Mouse (Mus musculus) hindbrain, embryonic 12.5 days (tissue): Measurements from ENCODE around the gene Pinlyp. TPM values are rescaled to one million over a fixed set of nuclear protein-coding genes. Genes with fewer than 3 reads are reported as not detected.

ENCODE experiments used
- ATAC-seq: fragments of 200-750 bp; cut with Nextera tagmentation; 2 replicates; pipeline ENCODE4 v1.8.0; 2017; ENCODE audit warnings: moderate TSS enrichment; ENCODE audit not compliant: low FRiP score
- H3K27ac ChIP-seq: fragments of 300-500 bp; sonication (generic); 2 replicates; pipeline ENCODE4 v1.5.1; 2016; ENCODE audit warnings: mild to moderate bottlenecking
- H3K27me3 ChIP-seq: fragments of 300-500 bp; sonication (generic); 2 replicates; pipeline ENCODE4 v1.6.1; 2016; ENCODE audit warnings: mild to moderate bottlenecking
- H3K36me3 ChIP-seq: fragments of 300-500 bp; sonication (generic); 2 replicates; pipeline ENCODE4 v1.6.1; 2016; ENCODE audit warnings: mild to moderate bottlenecking
- H3K4me1 ChIP-seq: fragments of 300-500 bp; sonication (generic); 2 replicates; pipeline ENCODE4 v1.6.1; 2016
- H3K4me2 ChIP-seq: fragments of 300-500 bp; sonication (generic); replicated peaks from 2 replicates; pipeline ENCODE4 v1.6.1; 2016; ENCODE audit warnings: mild to moderate bottlenecking
- H3K4me3 ChIP-seq: fragments of 300-500 bp; sonication (generic); 2 replicates; pipeline ENCODE4 v1.5.1; 2016; ENCODE audit warnings: mild to moderate bottlenecking
- H3K9ac ChIP-seq: fragments of 300-500 bp; sonication (generic); 2 replicates; pipeline ENCODE4 v1.6.1; 2016; ENCODE audit warnings: mild to moderate bottlenecking, moderate library complexity
- H3K9me3 ChIP-seq: fragments of 300-500 bp; sonication (generic); replicated peaks from 2 replicates; pipeline ENCODE4 v1.6.1; 2016; ENCODE audit warnings: mild to moderate bottlenecking
- WGBS: fragments of 180-500 bp; shearing (Covaris S2); methylation state at CpG from one replicate; pipeline ENCODE4 v1.1.7; 2016; 5-methylcytosine and 5-hydroxymethylcytosine counted together
- polyA plus RNA-seq: library from polyadenylated mRNA; unstranded; fragments of >200 nt; fragmentation: Nextera tagmentation; extraction: Ambion mirVana; gene quantifications from 2 replicates; pipeline ENCODE4 v1.2.1, GENCODE M21; 2016

Pinlyp gene
- polyA plus RNA-seq = not detected in 2 replicates

DNA sequence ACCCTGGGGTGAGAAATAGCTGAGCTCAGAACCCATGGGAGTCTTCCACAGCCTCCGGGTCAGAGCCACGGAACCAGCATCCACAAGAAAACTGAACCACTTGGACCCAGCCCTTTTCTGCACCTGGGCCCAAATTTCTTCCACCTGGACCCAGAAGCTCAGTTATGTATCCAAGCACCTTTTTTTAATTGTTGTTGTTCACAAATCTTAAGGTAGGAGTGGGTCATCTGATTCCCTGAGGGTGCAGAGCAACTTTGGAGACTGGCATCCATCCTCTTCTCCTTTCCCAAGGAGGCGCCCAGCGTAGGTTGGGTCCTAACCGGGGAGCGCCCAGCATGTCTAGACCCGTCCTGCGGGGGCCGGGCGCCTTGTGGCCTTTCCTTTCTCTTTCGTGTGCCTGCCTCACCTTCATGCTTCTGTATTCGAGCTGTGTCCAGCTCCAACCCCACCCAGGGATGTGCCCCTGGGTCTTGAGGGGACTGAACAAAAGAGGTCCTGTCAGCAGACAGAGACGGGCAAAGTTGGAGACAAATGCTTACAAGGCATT lies at the start of gene Pinlyp, which contains the start of gene Xrcc1:
Gene Pinlyp (minus strand): TSS at position 51 of the 547 bp plus-strand sequence.
Gene Xrcc1 (plus strand): TSS at position 222 of the 547 bp plus-strand sequence.
- Histone ChIP-seq H3K4me1 (peaks cover 15% of the 10 kb centered on the region), H3K27me3 (no peaks in the 10 kb centered on the region), H3K9me3 (no peaks in the 10 kb centered on the region; the same call in 1 of the 2 replicates), H3K4me3 (peak within 1 kb of the TSS; percentile 71), H3K36me3 (peaks cover 27% of the 10 kb centered on the region), H3K9ac (peak within 1 kb of the TSS; percentile 77), H3K4me2 (peak within 1 kb of the TSS; percentile 59), H3K27ac (peak within 1 kb of the TSS; percentile 58; the same call in 1 of the 2 replicates)
- ATAC-seq = peak; percentile 7; the same call in 1 of the 2 replicates
- 37% methylated on average over 13 of the region's 13 CpGs for WGBS

DNA sequence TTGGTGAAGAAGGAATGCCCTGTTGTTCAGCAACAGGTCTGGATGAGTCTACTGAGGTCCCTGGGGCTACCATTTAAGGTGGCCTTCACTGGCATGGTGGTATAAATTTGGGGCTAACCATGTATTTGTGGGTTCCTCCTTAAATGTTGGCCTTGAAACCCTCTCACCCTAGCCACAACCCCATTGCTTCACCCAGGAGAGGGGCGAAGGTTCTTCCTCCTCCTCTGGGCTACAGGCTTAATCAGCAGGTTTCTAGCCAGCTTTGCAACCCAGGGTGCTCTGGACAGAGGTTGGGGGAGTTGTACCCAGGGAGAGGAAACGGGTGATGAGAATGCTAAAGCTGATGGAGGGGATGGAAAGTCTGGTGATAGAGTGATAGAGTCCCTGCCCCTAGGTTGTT lies 49.5 kb upstream of the Pinlyp start:
- H3K27me3 ChIP-seq = peaks cover 22% of the 10 kb centered on the region
- H3K4me1 ChIP-seq = peaks cover 16% of the 10 kb centered on the region
- H3K4me3 ChIP-seq = no peak overlapping the region
- H3K27ac ChIP-seq = no peak overlapping the region
- no peak overlapping the region for H3K9ac ChIP-seq
- H3K36me3 ChIP-seq = no peaks in the 10 kb centered on the region
- no peak for ATAC-seq
- 69% methylated on average over 2 of the region's 2 CpGs for WGBS
- H3K9me3 ChIP-seq = no peaks in the 10 kb centered on the region
- no peak overlapping the region for H3K4me2 ChIP-seq

DNA sequence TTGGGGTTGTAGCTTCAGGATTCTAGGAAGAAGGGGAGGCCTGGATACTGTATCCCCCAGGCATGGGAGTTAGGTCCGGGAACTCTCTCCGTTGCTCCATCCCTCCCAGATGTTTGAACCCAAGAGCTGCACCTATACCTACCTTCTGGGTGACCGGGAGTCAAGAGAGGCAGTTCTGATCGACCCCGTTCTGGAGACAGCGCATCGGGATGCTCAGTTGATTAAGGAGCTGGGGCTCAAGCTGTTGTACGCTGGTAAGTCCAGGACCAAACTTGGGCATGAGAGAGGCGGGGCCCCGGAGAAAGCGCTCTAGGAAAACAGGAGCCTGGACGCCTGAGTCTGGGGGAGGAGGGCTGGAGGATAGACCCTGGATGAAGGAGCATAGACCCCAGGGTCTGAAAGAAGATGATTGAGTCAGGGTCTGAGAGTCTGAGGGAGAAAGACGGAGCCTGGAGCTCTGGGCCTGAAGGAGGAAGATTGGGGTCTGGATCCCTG lies 48.4 kb upstream of the Pinlyp start:
- Histone ChIP-seq H3K9me3 (no peaks in the 10 kb centered on the region), H3K9ac (peak overlapping the region; percentile 67), H3K4me1 (peaks cover 16% of the 10 kb centered on the region), H3K36me3 (no peaks in the 10 kb centered on the region), H3K4me2 (peak overlapping the region; percentile 74), H3K4me3 (peak overlapping the region; percentile 67), H3K27me3 (peaks cover 22% of the 10 kb centered on the region), H3K27ac (no peak overlapping the region)
- 3% methylated on average over 13 of the region's 13 CpGs for WGBS
- ATAC-seq = peak; percentile 27; the same call in 1 of the 2 replicates

DNA sequence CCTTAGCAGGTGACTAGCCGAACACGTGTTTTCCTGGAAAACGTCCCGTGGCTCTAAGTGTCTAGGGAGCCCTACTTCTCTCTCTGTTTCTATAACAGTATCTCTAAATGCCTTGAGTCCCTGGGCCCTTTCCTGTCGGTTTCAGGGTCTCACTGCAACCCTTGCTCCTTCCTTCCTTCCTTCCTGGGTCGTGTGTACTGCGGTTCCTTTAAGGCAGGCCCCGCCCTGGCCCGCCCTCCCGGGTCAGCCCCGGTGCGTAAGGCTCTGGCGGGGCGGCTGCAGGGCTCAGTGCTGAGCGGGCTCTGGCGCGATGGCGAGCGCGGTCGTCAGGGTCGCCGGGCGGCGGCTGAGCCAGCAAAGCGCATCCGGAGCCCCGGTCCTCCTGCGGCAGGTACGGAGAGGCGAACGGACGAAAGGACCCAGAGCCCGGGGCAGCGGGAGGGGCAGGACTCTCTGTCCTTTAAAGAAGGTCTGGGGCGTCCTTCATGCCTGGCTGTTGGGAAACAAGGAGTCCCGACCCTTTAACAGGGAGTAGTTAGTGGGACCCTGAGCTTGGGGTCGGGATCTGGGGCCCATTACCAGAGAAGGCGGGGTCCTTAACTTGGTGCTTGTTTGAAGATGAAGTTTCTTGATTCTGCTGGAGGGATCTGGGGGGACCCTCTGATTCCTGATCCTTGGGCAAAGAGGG lies 47.8 kb upstream of the Pinlyp start:
- peak overlapping the region; percentile 67 for H3K9ac ChIP-seq
- H3K4me1 ChIP-seq = peaks cover 16% of the 10 kb centered on the region
- 4% methylated on average over 39 of the region's 39 CpGs for WGBS
- no peaks in the 10 kb centered on the region for H3K9me3 ChIP-seq
- no peaks in the 10 kb centered on the region for H3K36me3 ChIP-seq
- peak overlapping the region; percentile 74 for H3K4me2 ChIP-seq
- peaks cover 22% of the 10 kb centered on the region for H3K27me3 ChIP-seq
- no peak overlapping the region for H3K27ac ChIP-seq
- peak; percentile 91 for ATAC-seq
- H3K4me3 ChIP-seq = peak overlapping the region; percentile 67

DNA sequence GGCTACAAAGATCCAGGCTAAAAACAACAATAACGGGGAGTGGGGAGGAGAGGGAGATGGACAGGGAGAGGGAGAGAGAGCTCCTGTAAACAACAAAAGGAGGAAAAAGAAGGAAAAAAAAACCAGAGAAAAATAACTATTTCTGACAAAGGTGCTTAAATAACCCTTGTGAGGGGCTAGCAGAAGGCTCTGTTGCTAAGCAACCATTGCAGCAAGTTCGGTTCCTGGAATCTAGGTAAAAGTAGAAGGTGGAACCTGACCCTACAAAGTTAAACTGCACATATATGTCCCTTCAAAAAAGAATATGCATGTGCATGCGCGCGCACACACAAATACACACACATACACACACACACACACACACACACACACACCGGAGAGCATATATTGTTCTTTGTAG lies 46.9 kb upstream of the Pinlyp start:
- Histone ChIP-seq H3K9me3 (no peaks in the 10 kb centered on the region), H3K27me3 (peaks cover 22% of the 10 kb centered on the region), H3K27ac (no peak overlapping the region), H3K4me2 (no peak overlapping the region), H3K4me1 (peaks cover 16% of the 10 kb centered on the region), H3K9ac (no peak overlapping the region), H3K4me3 (no peak overlapping the region), H3K36me3 (no peaks in the 10 kb centered on the region)
- WGBS = 86% methylated on average over 6 of the region's 6 CpGs
- no peak for ATAC-seq

DNA sequence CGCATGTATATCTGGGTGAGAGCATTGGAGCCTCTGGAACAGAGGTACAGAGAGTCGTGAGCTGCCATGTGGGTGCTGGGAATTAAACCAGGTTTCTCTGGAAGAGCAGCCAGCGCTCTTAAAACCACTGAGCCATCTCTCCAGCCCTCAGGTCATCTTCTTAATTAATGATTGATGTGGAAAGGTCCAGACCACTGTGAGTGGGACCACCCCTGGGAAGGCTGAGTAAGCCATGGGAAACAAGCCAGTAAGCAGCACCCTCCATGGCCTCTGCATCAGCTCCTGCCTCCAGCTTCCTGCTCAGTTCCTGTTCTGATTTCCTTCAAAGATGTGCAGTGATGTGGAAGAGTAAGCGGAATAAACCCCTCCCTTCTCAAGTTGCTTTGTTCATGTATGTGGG lies 46.2 kb upstream of the Pinlyp start:
- Histone ChIP-seq H3K9me3 (no peaks in the 10 kb centered on the region), H3K4me3 (no peak overlapping the region), H3K36me3 (no peaks in the 10 kb centered on the region), H3K4me2 (no peak overlapping the region), H3K9ac (no peak overlapping the region), H3K27ac (no peak overlapping the region), H3K4me1 (peaks cover 21% of the 10 kb centered on the region), H3K27me3 (peaks cover 24% of the 10 kb centered on the region)
- ATAC-seq = no peak
- WGBS = 58% methylated on average over 4 of the region's 4 CpGs

DNA sequence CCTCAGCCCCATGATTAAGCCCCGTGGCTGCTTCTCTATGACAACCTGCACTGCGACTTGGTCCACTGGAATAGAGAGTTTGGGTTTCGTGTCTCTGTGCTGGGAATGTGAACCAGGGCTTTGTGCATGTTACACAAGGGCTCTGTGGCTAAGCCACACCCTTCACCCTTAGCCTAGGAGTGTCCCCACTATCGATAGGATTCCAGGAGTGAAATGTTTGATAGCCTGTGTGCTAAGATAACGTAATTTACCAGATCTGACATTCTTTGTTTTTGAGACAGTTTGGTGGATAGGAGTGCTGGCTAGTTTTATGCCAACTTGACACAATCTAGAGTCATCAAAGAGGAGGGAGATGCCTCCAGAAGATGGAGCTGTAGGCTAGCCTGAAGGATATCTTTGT lies 45.8 kb upstream of the Pinlyp start:
- ATAC-seq = no peak

DNA sequence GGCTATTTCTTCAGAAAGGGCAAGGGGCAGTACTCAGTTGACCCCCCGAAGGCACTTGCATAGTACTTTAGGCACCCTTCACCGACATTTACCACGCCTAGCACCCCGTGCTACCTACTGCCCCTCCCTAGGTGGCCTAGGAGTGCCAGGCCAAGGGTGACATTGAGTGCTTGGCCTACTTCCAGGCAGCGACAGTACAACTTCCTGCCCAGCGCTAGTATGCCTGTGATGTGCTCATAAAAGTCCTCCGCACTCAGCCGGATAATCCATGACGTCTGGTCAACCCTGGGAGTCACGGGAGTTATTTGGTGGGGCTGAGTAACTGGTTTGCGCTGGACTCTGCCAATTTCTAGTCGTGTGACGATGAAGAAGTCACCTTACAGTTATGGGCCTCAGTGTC lies 42.4 kb upstream of the Pinlyp start:
- Histone ChIP-seq H3K27me3 (peaks cover 32% of the 10 kb centered on the region), H3K9me3 (no peaks in the 10 kb centered on the region), H3K4me1 (peaks cover 13% of the 10 kb centered on the region; the same call in 1 of the 2 replicates), H3K36me3 (no peaks in the 10 kb centered on the region), H3K9ac (no peak overlapping the region), H3K27ac (no peak overlapping the region), H3K4me2 (no peak overlapping the region), H3K4me3 (no peak overlapping the region)
- WGBS = 89% methylated on average over 13 of the region's 13 CpGs
- no peak for ATAC-seq

More for the DNA sequence above, 45.8 kb upstream of the Pinlyp start:
- Histone ChIP-seq H3K9ac (no peak overlapping the region), H3K4me1 (peaks cover 24% of the 10 kb centered on the region), H3K27me3 (peaks cover 29% of the 10 kb centered on the region), H3K4me2 (no peak overlapping the region), H3K4me3 (no peak overlapping the region), H3K27ac (no peak overlapping the region), H3K9me3 (no peaks in the 10 kb centered on the region), H3K36me3 (no peaks in the 10 kb centered on the region)
- WGBS = 71% methylated on average over 5 of the region's 5 CpGs

DNA sequence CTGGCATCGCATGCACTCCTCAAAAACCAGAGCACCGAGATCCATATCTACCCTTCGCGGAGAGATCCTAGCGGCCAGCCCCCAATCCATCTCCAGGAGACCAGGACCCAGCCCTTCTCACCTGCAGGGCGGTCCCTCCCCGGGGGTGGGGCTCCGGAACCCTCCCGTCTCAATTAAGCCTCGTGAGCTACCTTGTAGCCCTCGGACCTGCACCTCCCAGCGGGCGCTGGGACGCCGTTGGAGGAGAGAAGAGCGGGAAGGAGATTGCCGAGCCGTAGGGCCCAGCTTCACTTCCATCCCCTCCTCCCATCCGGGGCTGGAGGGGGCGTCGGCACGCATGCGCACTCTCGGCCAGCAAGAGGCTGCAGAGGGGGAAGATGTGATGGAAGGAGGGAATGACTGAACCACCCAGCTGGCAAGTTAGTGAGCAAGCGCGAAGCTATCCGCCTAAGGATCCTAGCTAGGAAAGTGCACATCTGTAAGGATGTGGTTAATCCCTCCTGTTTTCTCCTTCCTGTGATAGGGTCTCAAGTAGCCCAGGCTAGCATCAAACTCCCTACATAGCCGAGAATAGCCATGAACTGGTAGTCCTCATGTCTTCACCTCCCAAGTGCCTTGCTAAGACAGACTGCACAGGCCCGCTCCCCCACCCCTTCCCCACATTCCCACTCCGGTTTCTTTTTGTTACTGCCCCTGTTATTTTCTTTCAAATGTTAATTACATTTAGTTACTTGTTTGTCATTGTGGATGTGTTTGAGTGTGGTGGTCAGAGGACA lies 41.6 kb upstream of the Pinlyp start, which contains the start of the genes Ethe1 and Zfp575:
Gene Ethe1 (plus strand): TSS at position 214 of the 776 bp plus-strand sequence.
Gene Zfp575 (minus strand): TSS at position 312 of the 776 bp plus-strand sequence.
- WGBS = 7% methylated on average over 30 of the region's 30 CpGs
- no peak within 1 kb of the TSS for H3K27ac ChIP-seq

DNA sequence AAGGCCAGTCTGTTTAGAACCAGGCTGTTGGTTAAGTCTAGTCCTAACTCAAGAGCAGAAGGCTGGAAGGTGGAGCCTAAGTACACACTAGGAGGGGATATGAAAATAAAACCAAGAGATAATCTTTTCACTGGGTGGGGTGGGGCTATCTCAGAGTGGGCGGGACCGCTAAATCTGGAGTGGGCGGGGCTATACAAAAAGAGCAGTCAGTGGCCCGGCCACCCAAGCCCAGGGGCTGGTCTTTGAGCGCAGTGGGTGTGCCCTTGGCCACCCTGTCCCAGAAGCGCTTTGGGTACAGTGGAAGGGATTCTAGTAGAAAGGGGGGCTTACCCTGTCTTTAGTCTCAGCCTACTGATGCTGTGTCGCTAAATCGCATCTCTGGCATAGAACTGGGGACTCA lies 40.9 kb upstream of the Pinlyp start:
- peak overlapping the region; percentile 48 for H3K4me3 ChIP-seq
- no peaks in the 10 kb centered on the region for H3K9me3 ChIP-seq
- H3K4me1 ChIP-seq = peaks cover 11% of the 10 kb centered on the region; the same call in 1 of the 2 replicates
- H3K36me3 ChIP-seq = no peaks in the 10 kb centered on the region
- no peak overlapping the region for H3K27ac ChIP-seq
- WGBS = 9% methylated on average over 8 of the region's 8 CpGs
- peak overlapping the region; percentile 72 for H3K4me2 ChIP-seq
- H3K9ac ChIP-seq = peak overlapping the region; percentile 78
- peaks cover 32% of the 10 kb centered on the region for H3K27me3 ChIP-seq
- ATAC-seq = peak; percentile 64

More for the DNA sequence above, 41.6 kb upstream of the Pinlyp start, which contains the start of the genes Ethe1 and Zfp575:
- Histone ChIP-seq H3K27me3 (peaks cover 32% of the 10 kb centered on the region), H3K4me2 (peak within 1 kb of the TSS; percentile 72), H3K9ac (peak within 1 kb of the TSS; percentile 78), H3K4me3 (peak within 1 kb of the TSS; percentile 48), H3K4me1 (peaks cover 11% of the 10 kb centered on the region; the same call in 1 of the 2 replicates), H3K36me3 (no peaks in the 10 kb centered on the region), H3K9me3 (no peaks in the 10 kb centered on the region)
- ATAC-seq = peak; percentile 75

DNA sequence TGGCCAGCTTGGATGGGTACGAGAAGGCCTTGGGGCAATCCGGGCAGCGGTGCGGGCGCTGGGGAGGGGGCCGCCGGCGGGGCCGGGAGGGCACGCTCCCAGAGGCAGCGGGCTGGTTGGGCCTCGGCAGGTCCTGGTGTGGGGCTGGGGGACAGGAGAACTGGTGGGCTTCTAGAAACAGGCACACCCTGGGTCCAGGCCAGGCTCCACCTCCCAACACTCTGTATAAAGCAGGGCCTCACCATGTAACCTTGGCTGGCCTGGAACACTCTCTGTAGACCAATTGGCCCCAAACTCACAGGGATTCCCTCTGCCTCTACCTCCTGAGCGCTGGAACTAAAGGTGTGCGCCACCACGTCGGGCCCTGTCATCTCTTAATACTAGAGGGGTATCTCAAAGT lies 40.1 kb upstream of the Pinlyp start:
- peak overlapping the region; percentile 14; the same call in 1 of the 2 replicates for H3K4me3 ChIP-seq
- H3K9ac ChIP-seq = no peak overlapping the region
- H3K4me1 ChIP-seq = peaks cover 11% of the 10 kb centered on the region; the same call in 1 of the 2 replicates
- ATAC-seq = no peak
- H3K27ac ChIP-seq = no peak overlapping the region
- WGBS = 43% methylated on average over 16 of the region's 16 CpGs
- no peaks in the 10 kb centered on the region for H3K36me3 ChIP-seq
- no peaks in the 10 kb centered on the region for H3K9me3 ChIP-seq
- H3K4me2 ChIP-seq = no peak overlapping the region
- H3K27me3 ChIP-seq = peaks cover 32% of the 10 kb centered on the region

DNA sequence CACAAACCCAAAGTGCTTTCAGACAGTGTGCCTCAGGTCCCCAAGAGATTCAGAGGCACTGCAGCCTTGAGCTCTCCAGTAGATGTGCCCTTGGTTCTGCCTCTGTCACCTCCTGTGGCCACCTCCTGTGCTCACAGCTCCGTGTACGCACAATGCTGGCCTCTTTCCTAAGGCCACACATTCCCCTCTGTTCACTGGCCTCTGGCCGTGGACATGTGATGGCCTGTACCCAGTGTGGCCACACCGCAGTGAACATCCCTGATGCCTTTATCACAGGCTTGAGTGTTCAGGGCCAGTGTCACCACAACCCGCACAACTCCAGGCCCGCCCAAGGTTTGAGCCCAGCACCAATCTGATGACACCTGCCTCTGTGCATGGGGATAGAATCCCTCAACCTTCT lies 39.0 kb upstream of the Pinlyp start:
- Histone ChIP-seq H3K4me3 (no peak overlapping the region), H3K4me1 (peaks cover 11% of the 10 kb centered on the region; the same call in 1 of the 2 replicates), H3K36me3 (no peaks in the 10 kb centered on the region), H3K9ac (no peak overlapping the region), H3K9me3 (no peaks in the 10 kb centered on the region), H3K27ac (no peak overlapping the region), H3K4me2 (no peak overlapping the region), H3K27me3 (peaks cover 32% of the 10 kb centered on the region)
- WGBS = 90% methylated on average over 6 of the region's 6 CpGs
- no peak for ATAC-seq
